Mouse (Mus musculus) midbrain, postnatal 0 days (tissue): Measurements from ENCODE around the gene Ydjc. TPM values are rescaled to one million over a fixed set of nuclear protein-coding genes. Genes with fewer than 3 reads are reported as not detected.
A peak's percentile ranks its signal among the peaks of the same experiment; 100 is the strongest.

Experiments
- ATAC-seq: fragments of 200-750 bp; cut with Nextera tagmentation; 2 replicates; pipeline ENCODE4 v1.8.0; 2017; ENCODE audit warnings: moderate number of reproducible peaks, mild to moderate bottlenecking, moderate TSS enrichment, moderate library complexity; ENCODE audit not compliant: low FRiP score
- DNase-seq: peaks from one replicate; pipeline ENCODE4 v3.0.0-alpha.2; 2015; ENCODE audit warnings: low spot score
- H3K27ac ChIP-seq: fragments of 300-500 bp; sonication (generic); 2 replicates; pipeline ENCODE4 v1.5.1; 2014; ENCODE audit warnings: low read depth, mild to moderate bottlenecking, low read length, mixed read lengths
- H3K27me3 ChIP-seq: fragments of 300-500 bp; sonication (generic); 2 replicates; pipeline ENCODE4 v1.6.1; 2014; ENCODE audit warnings: low read length, control low read depth, mixed read lengths; ENCODE audit not compliant: insufficient read depth
- H3K36me3 ChIP-seq: fragments of 300-500 bp; sonication (generic); 2 replicates; pipeline ENCODE4 v1.6.1; 2014; ENCODE audit warnings: low read length, control low read depth, mixed read lengths; ENCODE audit not compliant: insufficient read depth
- H3K4me1 ChIP-seq: fragments of 300-500 bp; sonication (generic); 2 replicates; pipeline ENCODE4 v1.6.1; 2014; ENCODE audit warnings: mild to moderate bottlenecking, control low read depth, antibody characterized with exemption, low read length, mixed read lengths; ENCODE audit not compliant: insufficient read depth
- H3K4me2 ChIP-seq: fragments of 300-500 bp; sonication (generic); 2 replicates; pipeline ENCODE4 v1.6.1; 2014; ENCODE audit warnings: low read depth, mild to moderate bottlenecking, low read length, mixed read lengths; ENCODE audit not compliant: poor library complexity, severe bottlenecking
- H3K4me3 ChIP-seq: fragments of 300-500 bp; sonication (generic); 2 replicates; pipeline ENCODE4 v1.5.1; 2014; ENCODE audit warnings: low read depth, mild to moderate bottlenecking, low read length, moderate library complexity
- H3K9ac ChIP-seq: fragments of 300-500 bp; sonication (generic); replicated peaks from 2 replicates; pipeline ENCODE4 v1.6.1; 2014; ENCODE audit warnings: mild to moderate bottlenecking, low read length, moderate library complexity, mixed read lengths; ENCODE audit not compliant: poor library complexity, severe bottlenecking
- H3K9me3 ChIP-seq: fragments of 300-500 bp; sonication (generic); 2 replicates; pipeline ENCODE4 v1.6.1; 2016; ENCODE audit warnings: low read length, control low read depth
- CTCF ChIP-seq: IDR thresholded peaks from 2 replicates; pipeline ENCODE4 v1.5.1; 2016; ENCODE audit warnings: antibody characterized with exemption, mild to moderate bottlenecking
- WGBS: fragments of 180-500 bp; shearing (Covaris S2); extraction: QIAGEN DNeasy Blood & Tissue Kit; methylation state at CpG from one replicate; pipeline ENCODE4 v1.1.7; 2014; 5-methylcytosine and 5-hydroxymethylcytosine counted together
- polyA plus RNA-seq: library from polyadenylated mRNA; unstranded; fragments of >200 nt; fragmentation: Nextera tagmentation; extraction: Ambion mirVana; gene quantifications from 2 replicates; pipeline ENCODE4 v1.2.1, GENCODE M21; 2015
- total RNA-seq: library from RNA; depleted of rRNA; stranded (reverse); fragments of >200 nt; gene quantifications from 2 replicates; pipeline ENCODE4 v1.2.3, GENCODE M21; 2014

Gene Ydjc
- total and polyA plus RNA-seq, 2 experiments from 2014 or later = 48.9 to 60.3 TPM

- Histone ChIP-seq H3K27me3 (no peaks in the 10 kb centered on the region), H3K9ac (no peak overlapping the region), H3K36me3 (no peaks in the 10 kb centered on the region), H3K27ac (no peak overlapping the region), H3K4me3 (no peak overlapping the region), H3K4me1 (no peaks in the 10 kb centered on the region), H3K4me2 (no peak overlapping the region), H3K9me3 (no peaks in the 10 kb centered on the region)
- TF ChIP-seq CTCF = no peak
- ATAC-seq = no peak
- no peak for DNase-seq
- 84% methylated on average over 5 of the region's 5 CpGs for WGBS
Observed at GRCm38 (mm10) chr16:17117309-17117799, 27.1 kb upstream of the Ydjc start.

GRCm38 (mm10) chr16:17121569-17121968 is 22.9 kb upstream of the Ydjc start:
- no peaks in the 10 kb centered on the region for H3K27me3 ChIP-seq
- no peak overlapping the region for H3K27ac ChIP-seq
- H3K9me3 ChIP-seq = no peaks in the 10 kb centered on the region
- TF ChIP-seq CTCF = no peak
- H3K9ac ChIP-seq = no peak overlapping the region
- WGBS = 50% methylated on average over 14 of the region's 14 CpGs
- peaks cover 3% of the 10 kb centered on the region; the same call in 1 of the 2 replicates for H3K4me1 ChIP-seq
- no peaks in the 10 kb centered on the region for H3K36me3 ChIP-seq
- ATAC-seq (no peak), DNase-seq (no peak)
- no peak overlapping the region for H3K4me3 ChIP-seq
- H3K4me2 ChIP-seq = peak overlapping the region; percentile 15

- Histone ChIP-seq H3K9me3 (no peaks in the 10 kb centered on the region), H3K36me3 (no peaks in the 10 kb centered on the region), H3K4me1 (peaks cover 3% of the 10 kb centered on the region; the same call in 1 of the 2 replicates), H3K27ac (no peak overlapping the region), H3K9ac (peak overlapping the region; percentile 51), H3K4me2 (peak overlapping the region; percentile 58), H3K27me3 (no peaks in the 10 kb centered on the region), H3K4me3 (peak overlapping the region; percentile 36)
- ATAC-seq (0 out of 2 replicates have a peak, but pooled peaks have one; percentile 7), DNase-seq (no peak)
- TF ChIP-seq CTCF = no peak
- WGBS = 3% methylated on average over 22 of the region's 22 CpGs
Observed at GRCm38 (mm10) chr16:17124119-17124870, 20.1 kb upstream of the Ydjc start.

- Histone ChIP-seq H3K36me3 (no peaks in the 10 kb centered on the region), H3K4me3 (peak within 1 kb of the TSS; percentile 36), H3K4me1 (peaks cover 3% of the 10 kb centered on the region; the same call in 1 of the 2 replicates), H3K27me3 (no peaks in the 10 kb centered on the region), H3K27ac (no peak within 1 kb of the TSS), H3K9me3 (no peaks in the 10 kb centered on the region), H3K9ac (peak within 1 kb of the TSS; percentile 51), H3K4me2 (peak within 1 kb of the TSS; percentile 58)
- peak; percentile 18; the same call in 1 of the 2 replicates for TF ChIP-seq CTCF
- DNase-seq = peak; percentile 91
- ATAC-seq = peak; percentile 87
- WGBS = 1% methylated on average over 25 of the region's 25 CpGs
Observed at GRCm38 (mm10) chr16:17124871-17125520, 19.4 kb upstream of the Ydjc start, which contains the start of gene 2610318N02Rik. Gene 2610318N02Rik, minus strand, starts transcription at chr16:17125167.

- ATAC-seq (no peak), DNase-seq (peak; percentile 31)
- Histone ChIP-seq H3K4me2 (no peak overlapping the region), H3K9ac (no peak overlapping the region), H3K4me3 (no peak overlapping the region), H3K27ac (no peak overlapping the region), H3K9me3 (no peaks in the 10 kb centered on the region), H3K27me3 (no peaks in the 10 kb centered on the region), H3K36me3 (no peaks in the 10 kb centered on the region), H3K4me1 (peaks cover 10% of the 10 kb centered on the region; the same call in 1 of the 2 replicates)
- TF ChIP-seq CTCF = peak; percentile 64
- WGBS = 95% methylated on average over 1 of the region's 1 CpGs
Observed at GRCm38 (mm10) chr16:17127292-17127691, 17.1 kb upstream of the Ydjc start.
